Mouse (Mus musculus) cerebellum, postnatal 25 days (tissue): Measurements from ENCODE around the gene Urgcp.
"Not testable (repeated sequence)": the region's sequence is repeated elsewhere in the genome, so short reads cannot be mapped to it uniquely, and the experiment has no call there.

ENCODE experiments used
- DNase-seq, 2 experiments: peaks; one replicate each; pipeline ENCODE4 v3.0.0; 2021; ENCODE audit warnings: mixed read lengths in 2 of 2

The Urgcp gene

DNA sequence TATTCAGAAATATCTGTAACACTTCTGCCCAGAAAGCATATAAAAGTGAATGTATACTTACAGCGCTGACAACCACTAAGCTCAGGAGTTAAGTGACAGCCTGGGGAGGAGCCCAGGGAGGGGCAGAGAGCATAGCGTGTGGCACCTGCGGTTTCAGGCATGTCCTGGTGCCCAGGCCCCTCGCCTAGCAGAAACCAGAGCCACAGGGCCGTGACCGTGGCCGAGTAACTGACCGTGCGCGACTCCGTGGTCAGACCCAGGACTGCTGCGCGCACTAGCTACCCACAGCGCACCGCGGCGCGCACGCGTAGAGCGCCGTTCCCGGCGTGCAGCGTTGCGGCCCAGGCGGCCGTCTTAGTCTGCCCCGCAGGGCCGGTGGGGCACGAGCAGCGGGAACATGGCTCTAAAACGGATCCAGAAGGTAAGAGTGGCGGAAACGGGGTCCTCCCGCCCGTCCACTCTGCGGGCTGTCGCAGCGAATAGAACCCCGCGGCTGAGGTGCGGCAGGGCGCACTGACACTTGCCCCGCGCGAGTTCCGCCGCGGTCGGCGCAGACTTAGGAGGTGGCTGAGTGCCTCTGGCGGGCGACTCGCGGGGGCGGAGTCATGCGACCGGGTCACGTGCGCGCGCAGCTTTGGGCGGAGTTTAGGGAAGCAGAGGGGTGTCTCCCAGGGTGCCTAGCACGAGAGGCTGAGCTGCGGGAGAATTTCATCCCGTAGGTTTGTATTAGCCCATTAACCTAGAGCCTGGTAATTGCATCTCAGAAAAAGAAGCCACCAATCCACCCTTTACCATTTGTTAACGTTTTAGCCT, at the start of gene Urgcp:
Gene Urgcp (minus strand): TSS at position 557 of the 813 bp plus-strand sequence.
- peak; percentile 96 to 97 for DNase-seq

GRCm38 (mm10) chr11:5809487-5809886, 47.3 kb upstream of the Urgcp start:
- DNase-seq: not testable (repeated sequence)

DNA sequence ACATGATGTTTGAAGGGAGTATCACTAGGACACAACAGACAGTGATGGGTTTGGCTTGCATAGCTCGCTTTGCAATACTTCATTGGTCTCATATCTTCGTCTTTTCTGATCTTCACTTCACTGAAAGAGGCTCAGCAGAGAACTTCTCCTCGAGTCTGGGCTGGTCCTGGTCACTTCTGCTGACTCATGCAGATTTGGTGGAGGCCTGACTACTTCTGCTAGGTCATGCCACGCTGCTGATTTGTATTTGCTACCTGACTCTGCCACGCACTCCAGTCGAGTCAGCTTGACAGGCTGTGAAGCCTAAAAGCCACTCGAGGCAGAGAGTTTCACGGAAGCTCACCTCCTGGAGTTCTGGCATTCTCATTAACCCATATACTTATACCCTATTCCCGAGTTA, 45.8 kb upstream of the Urgcp start:
- DNase-seq: no peak

- DNase-seq: no peak
These were observed 43.5 kb upstream of the Urgcp start for GRCm38 (mm10) chr11:5805711-5806110.

DNA sequence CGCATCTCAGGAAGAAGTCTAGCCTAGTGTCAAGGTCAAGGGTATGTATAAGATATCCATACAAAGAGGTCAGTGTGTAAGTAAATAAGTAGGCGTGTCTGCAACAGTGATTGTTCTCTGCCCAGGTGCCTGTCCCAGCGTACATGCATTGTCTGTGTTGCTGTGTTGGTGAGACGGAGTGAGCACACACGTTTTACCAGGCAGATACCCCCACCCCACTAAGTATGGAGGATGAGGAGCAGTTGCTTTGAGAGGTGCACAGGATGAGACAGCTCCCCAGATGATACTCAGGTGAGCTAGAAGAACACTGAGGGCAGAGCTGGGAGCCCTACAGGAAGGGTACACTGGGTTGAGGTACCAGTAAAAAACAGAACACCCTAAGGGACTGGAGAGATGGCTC, 42.0 kb upstream of the Urgcp start:
- no peak for DNase-seq

DNA sequence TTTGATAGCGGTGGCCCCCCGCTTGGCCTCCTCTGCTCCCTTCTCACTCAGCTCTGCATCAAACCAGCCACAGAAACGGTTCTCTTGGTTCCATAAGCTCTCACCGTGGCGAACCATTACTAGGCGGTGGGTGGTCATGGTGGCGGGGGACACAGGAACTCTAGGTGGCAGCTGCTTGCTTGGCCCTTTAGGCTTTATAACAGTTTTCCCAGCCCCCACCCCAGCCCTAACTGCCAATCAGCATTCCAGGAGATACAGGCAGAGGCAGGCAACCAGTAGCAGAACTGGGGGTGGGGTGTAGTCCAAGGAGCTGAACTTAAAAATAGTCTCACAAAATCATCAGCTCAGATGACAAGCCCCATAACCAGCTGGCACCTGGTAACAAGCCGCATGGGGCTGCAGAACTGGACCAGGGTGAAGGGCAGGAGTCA, 41.4 kb upstream of the Urgcp start, which contains the start of gene Pgam2:
Gene Pgam2 (minus strand): TSS at position 183 of the 431 bp plus-strand sequence.
- DNase-seq: no peak

- no peak for DNase-seq
These were observed 40.5 kb upstream of the Urgcp start for GRCm38 (mm10) chr11:5802457-5803217.

DNA sequence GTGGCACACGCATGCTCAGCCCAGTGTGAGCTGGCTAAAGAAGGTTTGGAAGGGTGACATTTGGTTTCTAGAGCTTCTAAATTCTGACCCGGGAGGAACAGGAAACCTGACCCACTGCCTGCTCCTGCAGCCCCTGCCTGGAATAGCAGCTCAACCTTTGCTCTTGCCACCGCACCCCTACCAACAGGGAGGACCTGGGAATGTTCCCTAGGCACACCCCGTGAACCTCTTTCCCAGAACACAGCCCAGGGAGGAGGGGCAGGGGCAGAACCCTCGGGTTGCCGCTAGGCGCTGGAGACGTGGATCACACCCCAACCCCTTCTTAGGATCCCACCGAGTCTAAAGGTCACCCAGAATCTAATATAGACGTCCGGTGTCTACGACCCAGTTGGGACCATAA, 39.8 kb upstream of the Urgcp start:
- no peak for DNase-seq

- no peak for DNase-seq
These were observed 39.3 kb upstream of the Urgcp start for GRCm38 (mm10) chr11:5801511-5801910.

DNA sequence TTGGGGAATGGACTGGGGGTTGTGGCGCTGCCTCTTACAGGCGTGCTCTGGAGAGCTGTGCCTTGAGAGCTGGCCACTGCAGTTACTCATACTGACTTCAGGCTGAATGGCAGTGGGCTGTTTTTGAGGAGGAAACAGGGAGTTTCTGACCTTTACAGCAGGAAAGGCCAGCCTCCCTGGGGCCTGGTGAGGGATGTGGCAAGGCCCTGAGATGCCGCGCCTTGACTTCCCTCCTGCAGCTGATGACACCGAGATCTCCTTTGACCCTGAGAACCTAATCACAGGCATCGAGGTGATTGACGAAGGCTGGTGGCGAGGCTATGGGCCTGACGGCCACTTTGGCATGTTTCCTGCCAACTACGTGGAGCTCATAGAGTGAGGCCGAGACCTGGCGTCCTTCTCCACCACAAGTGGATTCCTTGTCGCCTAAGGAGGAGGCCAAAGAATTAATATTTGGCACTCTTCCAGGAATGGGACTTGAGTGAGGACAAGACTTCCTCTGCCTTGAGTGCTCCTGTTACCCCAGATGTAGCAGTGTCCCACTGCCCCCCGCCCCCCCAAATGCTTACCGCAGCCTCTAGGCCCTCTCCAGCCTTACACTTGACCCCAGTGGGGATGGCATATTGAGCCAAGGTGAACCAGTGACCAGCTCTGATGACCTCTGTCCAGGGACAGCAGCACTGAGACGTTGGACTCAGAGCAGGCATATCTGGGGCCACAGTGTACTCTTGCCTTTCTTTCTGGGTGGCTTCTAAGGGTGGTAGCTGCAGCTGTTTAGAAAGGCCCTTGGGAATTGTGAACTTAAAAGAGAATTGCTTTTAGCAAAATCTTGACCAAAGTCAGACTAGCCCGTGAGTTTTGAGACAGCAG, 37.7 kb upstream of the Urgcp start:
- DNase-seq: no peak

DNA sequence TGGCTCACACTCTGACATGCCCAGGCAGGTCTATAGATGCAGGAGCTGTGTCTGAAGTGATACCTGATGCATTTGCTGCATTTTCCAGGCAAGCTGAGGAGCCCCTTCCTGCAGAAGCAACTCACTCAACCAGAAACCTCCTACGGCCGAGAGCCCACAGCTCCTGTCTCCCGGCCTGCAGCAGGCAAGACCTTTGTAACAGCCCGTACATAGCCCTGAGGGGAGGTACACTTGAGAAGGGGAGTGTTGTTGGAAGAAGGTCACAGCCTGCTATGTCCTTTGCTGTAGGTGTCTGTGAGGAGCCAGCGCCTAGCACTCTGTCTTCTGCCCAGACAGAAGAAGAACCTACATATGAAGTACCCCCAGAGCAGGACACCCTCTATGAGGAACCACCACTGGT, 35.8 kb upstream of the Urgcp start:
- no peak for DNase-seq

GRCm38 (mm10) chr11:5797371-5797770, 35.2 kb upstream of the Urgcp start:
- DNase-seq: no peak

GRCm38 (mm10) chr11:5796939-5797338, 34.8 kb upstream of the Urgcp start:
- DNase-seq: no peak

DNA sequence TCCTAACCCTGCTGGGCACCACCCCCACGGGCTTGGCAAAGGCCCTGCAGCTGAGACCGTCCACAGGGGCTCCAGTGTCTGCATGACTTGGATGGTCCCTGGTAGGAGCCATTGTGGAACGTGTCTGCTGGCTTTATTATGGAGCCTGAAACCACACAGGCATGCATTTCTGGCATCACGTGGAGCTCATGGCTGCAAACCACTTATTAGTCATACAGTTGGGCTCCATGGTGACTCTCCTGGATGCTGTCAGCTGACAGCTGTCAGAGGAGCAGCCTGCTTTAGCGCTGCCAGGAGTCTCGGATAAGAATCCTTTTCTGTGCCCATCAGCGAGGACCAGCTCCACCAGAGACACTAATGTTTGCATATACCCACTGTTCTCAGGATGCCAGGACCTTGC, 33.5 kb upstream of the Urgcp start:
- peak; percentile 48 to 62 for DNase-seq

DNA sequence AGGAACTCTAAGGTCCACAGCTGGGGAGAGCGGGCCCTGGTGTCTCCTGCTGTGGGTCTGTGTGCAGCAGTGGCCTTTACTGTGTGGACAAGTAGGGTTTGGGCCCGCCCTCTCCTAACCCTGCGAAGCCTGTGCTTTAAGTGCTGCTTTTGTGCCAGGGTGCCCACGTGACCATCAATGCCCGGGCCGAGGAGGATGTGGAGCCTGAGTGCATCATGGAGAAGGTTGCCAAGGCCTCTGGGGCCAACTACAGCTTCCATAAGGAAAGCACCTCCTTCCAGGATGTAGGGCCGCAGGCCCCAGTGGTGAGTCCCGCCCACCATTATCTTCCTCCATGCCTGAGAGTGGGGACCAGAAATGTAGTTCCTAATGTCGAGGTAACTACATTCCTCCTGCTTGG, 33.1 kb upstream of the Urgcp start:
- no peak for DNase-seq

DNA sequence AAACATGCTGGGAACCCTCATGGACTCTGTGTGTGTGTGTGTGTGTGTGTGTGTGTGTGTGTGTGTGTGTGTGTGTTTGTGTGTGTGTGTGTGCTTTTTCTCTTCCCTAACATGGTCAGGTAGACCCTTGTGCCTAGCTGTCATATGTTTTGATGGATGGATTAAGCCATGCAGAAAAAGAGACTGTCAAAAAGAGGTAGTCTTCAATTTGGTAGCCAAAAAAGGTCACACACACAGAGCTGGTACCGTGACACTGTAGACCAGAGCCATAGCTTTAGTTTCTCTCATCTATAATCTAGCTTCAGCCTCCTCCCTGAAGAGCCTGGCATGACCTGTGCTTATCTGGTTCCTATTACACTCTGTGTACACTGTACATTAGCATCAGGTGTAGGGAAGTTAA, 28.3 kb upstream of the Urgcp start:
- no peak for DNase-seq

DNA sequence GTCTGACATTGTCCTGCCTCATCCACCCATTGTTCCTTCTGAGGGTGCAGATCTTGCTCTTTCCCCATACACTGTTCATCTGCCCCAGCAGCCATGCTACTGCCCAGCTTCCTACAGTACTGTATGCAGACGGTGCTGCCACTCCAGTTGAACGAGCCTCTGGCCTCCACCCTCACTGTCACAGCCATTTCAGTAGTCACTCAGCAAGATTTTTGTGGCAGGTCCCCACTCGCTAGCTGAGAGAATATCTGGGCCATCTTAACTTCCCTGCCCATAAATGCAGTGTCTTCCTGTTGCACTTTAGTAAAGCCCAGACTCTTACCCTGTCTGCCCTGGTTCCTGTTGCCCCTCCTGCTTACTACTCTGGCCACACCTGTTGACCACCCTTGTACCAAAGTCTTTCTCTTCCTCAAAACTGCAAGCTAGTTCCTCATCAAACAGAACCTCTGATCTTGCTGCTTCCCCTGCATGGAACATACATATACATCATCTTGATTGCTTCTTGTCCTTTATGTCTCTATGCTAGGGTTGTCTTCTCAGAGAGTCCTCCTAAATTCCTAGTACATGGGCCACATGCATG, 27.7 kb upstream of the Urgcp start:
- DNase-seq: no peak

DNA sequence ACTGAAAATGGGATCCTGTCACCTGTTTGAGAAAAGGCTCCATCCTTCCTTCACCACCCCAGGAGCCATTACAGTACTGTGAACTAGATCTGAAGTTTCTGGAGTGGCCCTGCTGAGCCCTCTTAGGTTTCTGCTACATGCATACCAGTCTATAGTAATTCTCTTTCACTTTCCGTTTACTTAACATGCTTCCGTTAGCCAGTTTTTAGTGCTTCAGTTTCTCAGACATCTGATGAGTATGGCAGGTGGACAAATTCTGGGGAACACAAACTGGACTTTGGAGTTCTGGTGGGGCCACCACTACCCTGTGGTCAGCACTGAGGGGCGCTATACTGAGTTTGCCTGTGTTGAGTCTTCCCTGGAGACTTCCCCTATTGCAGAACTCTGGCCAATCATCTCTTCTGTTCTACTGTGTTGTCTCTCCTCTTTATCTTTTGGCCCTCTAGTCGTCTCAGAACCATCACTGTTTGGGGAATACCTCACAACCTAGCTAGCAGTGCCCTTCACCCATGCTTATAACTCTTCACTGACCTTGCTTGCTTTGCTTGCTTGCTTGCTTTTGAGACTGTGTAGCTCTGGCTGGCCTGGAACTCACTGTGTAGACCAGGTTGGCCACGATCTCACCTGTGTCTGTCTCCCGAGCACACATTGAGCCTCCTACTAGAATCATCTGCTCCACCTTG, 27.0 kb upstream of the Urgcp start:
- no peak for DNase-seq

GRCm38 (mm10) chr11:5788056-5789014, 26.2 kb upstream of the Urgcp start, which contains the start of gene Dbnl:
Gene Dbnl, plus strand, starts transcription at chr11:5788488.
- DNase-seq: peak; percentile 95 to 97

DNA sequence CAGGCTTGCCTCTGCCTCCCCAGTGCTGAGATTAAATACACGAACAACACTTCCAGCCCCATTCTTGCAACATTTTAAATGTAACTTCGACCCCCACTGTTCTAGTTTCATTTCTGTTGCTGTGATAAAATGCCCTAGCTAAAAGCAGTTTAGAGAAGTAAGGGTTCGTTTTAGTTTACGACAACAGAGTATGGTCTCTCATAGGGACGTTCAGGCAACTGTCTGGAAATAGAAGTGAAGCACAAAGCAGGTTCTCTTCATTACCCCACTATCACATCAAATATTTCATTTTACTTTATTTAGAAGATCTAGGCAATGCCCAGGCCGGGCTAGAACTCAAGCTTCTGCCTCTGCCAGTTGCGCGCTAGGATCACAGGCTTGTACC, 25.5 kb upstream of the Urgcp start:
- no peak for DNase-seq

- no peak for DNase-seq
These were observed 23.6 kb upstream of the Urgcp start for GRCm38 (mm10) chr11:5785732-5786131.
